Mouse (Mus musculus): ENCODE results near the gene Etfb.

The Etfb gene

DNA sequence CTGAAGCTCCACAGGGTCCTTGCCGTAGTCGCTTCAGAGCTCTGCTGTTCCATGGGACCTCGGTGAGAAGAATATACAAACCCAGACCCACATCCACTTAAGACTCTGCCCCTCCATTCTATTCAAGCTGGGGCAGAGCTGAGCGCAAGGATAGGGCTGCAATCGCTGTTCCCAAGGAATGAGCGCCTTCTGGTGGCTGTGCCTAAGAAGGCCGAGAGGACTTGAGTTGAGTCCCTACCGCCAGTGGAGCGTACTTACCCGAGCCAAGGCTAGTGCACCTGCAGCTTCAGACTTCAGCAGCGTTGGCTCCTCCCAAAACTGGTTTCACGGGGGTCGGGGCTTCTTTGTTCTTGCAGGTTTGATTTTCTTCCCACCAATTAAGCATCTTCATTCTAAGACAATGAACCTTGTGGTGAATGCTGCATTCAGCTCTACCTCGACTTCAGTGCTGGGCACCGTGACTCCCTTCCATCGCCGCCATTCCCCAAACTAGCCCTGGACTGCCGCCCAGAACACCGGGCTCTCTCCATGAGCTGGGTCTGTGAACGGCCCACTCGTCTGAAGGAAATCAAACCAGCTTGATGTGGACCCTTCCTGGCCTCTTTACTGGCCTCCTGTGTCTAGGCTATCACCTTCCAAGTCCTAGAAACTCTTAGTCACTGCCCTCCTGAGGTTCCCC lies 51.6 kb downstream of the Etfb start:
- peak in 1 of 2 experiments; percentile 12 for DNase-seq (ENCODE audit: low spot score in 2 of 2)
